ENCODE assay signal across 8 mouse cellular contexts in the genomic region with DNA sequence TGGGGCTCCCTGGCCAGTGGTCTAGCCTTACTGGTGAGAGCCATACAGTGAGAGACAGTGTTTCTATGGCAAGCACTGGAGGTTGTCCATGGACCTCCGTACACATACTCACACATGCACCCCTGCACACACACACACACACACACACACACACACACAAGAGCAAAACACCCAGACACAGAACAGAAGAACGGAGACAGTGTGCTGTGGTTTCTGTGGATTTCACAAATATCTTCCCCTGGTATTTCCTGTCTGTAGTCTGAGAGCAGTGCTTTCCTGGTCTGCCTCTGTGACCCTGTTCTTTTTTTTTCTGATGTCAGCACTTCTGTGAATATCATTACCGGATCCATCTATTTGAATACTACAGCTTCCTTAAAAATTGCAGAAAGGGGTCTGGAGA. TPM values are rescaled to one million over a fixed set of nuclear protein-coding genes. Genes with fewer than 3 reads are reported as not detected.
DNase-seq lines count a peak whose midpoint lies in the region; ATAC-seq and TF ChIP-seq lines count a peak whose summit lies in the region.
"Had no signal": no experiment of that assay in that cellular context is flagged by ENCODE, and none has a peak within 500 bp of the region (broad histone marks: within the 10 kb centered on the region; RNA-seq: fewer than 3 reads in every experiment).

No protein-coding gene starts in this region.

- DNase-seq in spleen, adult 2 months (ENCODE audit: low read depth in 1 of 2, low spot score in 2 of 2): peak; percentile 36 to 40
- DNase-seq in spleen, adult 12 weeks (ENCODE audit: low spot score): no peak
- DNase-seq in embryonic facial prominence, embryonic 14.5 days (ENCODE audit: low spot score): peak; percentile 17
- no peak for DNase-seq in liver, postnatal 0 days
- DNase-seq in cerebellum, postnatal 14 days: no peak
- no peak for DNase-seq in embryo, embryonic 11 days
- no peak for DNase-seq in cerebellum, postnatal 25 days
- DNase-seq: adrenal gland, adult 2 months had no signal

- H3K4me2 ChIP-seq in embryonic facial prominence, embryonic 14.5 days (ENCODE audit: low read depth, low read length): no peak overlapping the region
- no peak overlapping the region for H3K4me2 ChIP-seq in liver, postnatal 0 days (ENCODE audit: low read depth, low read length)

- no peak for TF ChIP-seq EP300 in liver, postnatal 0 days (IDR thresholded peaks at IDR 0.05; ENCODE audit: low read depth)

- no peak for TF ChIP-seq CTCF in spleen, adult 2 months (IDR thresholded peaks at IDR 0.05; ENCODE audit: extremely low read depth, insufficient read depth, insufficient read length, insufficient replicate concordance)
- TF ChIP-seq CTCF in liver, postnatal 0 days (IDR thresholded peaks at IDR 0.05; ENCODE audit: low read depth): no peak

- no peak overlapping the region for H3K4me3 ChIP-seq in spleen, adult 2 months (ENCODE audit: extremely low read depth, insufficient read depth, insufficient read length)
- no peak overlapping the region for H3K4me3 ChIP-seq in embryonic facial prominence, embryonic 14.5 days (ENCODE audit: low read depth, low read length)
- H3K4me3 ChIP-seq in liver, postnatal 0 days (ENCODE audit: low read depth, low read length): no peak overlapping the region

- 0% methylated on average over 3 of the region's 3 CpGs for WGBS in spleen, adult 2 months
- 26% methylated on average over 3 of the region's 3 CpGs for WGBS in embryonic facial prominence, embryonic 14.5 days
- 26% methylated on average over 3 of the region's 3 CpGs for WGBS in liver, postnatal 0 days (ENCODE audit: insufficient replicate concordance)

- H3K27ac ChIP-seq in spleen, adult 2 months (ENCODE audit: insufficient read depth, low read length): peak overlapping the region; percentile 81
- peak overlapping the region; percentile 41 for H3K27ac ChIP-seq in embryonic facial prominence, embryonic 14.5 days (replicated peaks; ENCODE audit: low read depth, low read length)
- H3K27ac ChIP-seq in liver, postnatal 0 days (ENCODE audit: low read depth): peak overlapping the region; percentile 18; the same call in 1 of the 2 replicates

- ATAC-seq in embryonic facial prominence, embryonic 14.5 days (ENCODE audit: low read depth): no peak
- ATAC-seq in liver, postnatal 0 days: peak; percentile 3; the same call in 1 of the 2 replicates

- no peak for TF ChIP-seq POLR2A in spleen, adult 2 months (IDR thresholded peaks at IDR 0.05; ENCODE audit: low read depth, low read length)

- H3K9ac ChIP-seq in embryonic facial prominence, embryonic 14.5 days (ENCODE audit: low read depth, low read length): no peak overlapping the region
- no peak overlapping the region for H3K9ac ChIP-seq in liver, postnatal 0 days (replicated peaks)

- H3K9me3 ChIP-seq in embryonic facial prominence, embryonic 14.5 days (ENCODE audit: control insufficient read depth, low read length): no peaks in the 10 kb centered on the region
- no peaks in the 10 kb centered on the region for H3K9me3 ChIP-seq in liver, postnatal 0 days (ENCODE audit: low read length)

- peaks cover 27% of the 10 kb centered on the region for H3K4me1 ChIP-seq in spleen, adult 2 months (ENCODE audit: control insufficient read depth, insufficient read depth, insufficient read length)
- no peaks in the 10 kb centered on the region for H3K4me1 ChIP-seq in embryonic facial prominence, embryonic 14.5 days (ENCODE audit: control insufficient read depth, insufficient read depth, low read length)
- H3K4me1 ChIP-seq in liver, postnatal 0 days (ENCODE audit: insufficient read depth): peaks cover 33% of the 10 kb centered on the region

- no peaks in the 10 kb centered on the region for H3K27me3 ChIP-seq in spleen, adult 2 months (ENCODE audit: control insufficient read depth, insufficient read depth, low read length)
- no peaks in the 10 kb centered on the region for H3K27me3 ChIP-seq in embryonic facial prominence, embryonic 14.5 days (replicated peaks; ENCODE audit: control insufficient read depth, insufficient read depth, low read length)
- no peaks in the 10 kb centered on the region for H3K27me3 ChIP-seq in liver, postnatal 0 days (ENCODE audit: insufficient read depth, low read length)

- H3K36me3 ChIP-seq in spleen, adult 2 months (ENCODE audit: control insufficient read depth, insufficient read depth, low read length): no peaks in the 10 kb centered on the region
- H3K36me3 ChIP-seq in embryonic facial prominence, embryonic 14.5 days (ENCODE audit: control insufficient read depth, insufficient read depth, low read length): no peaks in the 10 kb centered on the region
- H3K36me3 ChIP-seq in liver, postnatal 0 days (replicated peaks; ENCODE audit: insufficient read depth, low read length): no peaks in the 10 kb centered on the region

RNA-seq across cellular contexts. Expression of gene Ctss, which starts 2.9 kb away (rescaled TPM):
- 81.7 and 84.6 TPM in 2 replicates for polyA plus RNA-seq in spleen, adult 2 months (2012; rRNA removed)
- polyA plus RNA-seq in embryonic facial prominence, embryonic 14.5 days (2014; fragmentation: Nextera tagmentation; extraction: Ambion mirVana): 21.8 and 22.8 TPM in 2 replicates
- 89.4 and 92.8 TPM in 2 replicates for polyA plus RNA-seq in liver, postnatal 0 days (2015; fragmentation: Nextera tagmentation; extraction: Ambion mirVana)

RNA-seq across cellular contexts. Expression of gene Ctsk, which starts 24.6 kb away (rescaled TPM):
- polyA plus RNA-seq in spleen, adult 2 months (2012; rRNA removed): 1.3 and 1.4 TPM in 2 replicates
- 113 and 147 TPM in 2 replicates for polyA plus RNA-seq in embryonic facial prominence, embryonic 14.5 days (2014; fragmentation: Nextera tagmentation; extraction: Ambion mirVana)
- polyA plus RNA-seq in liver, postnatal 0 days (2015; fragmentation: Nextera tagmentation; extraction: Ambion mirVana): 2.0 and 2.3 TPM in 2 replicates

RNA-seq across cellular contexts. Expression of gene Hormad1, which starts 35.8 kb away (rescaled TPM):
- polyA plus RNA-seq in spleen, adult 2 months (2012; rRNA removed): not detected in 2 replicates
- not detected in 2 replicates for polyA plus RNA-seq in embryonic facial prominence, embryonic 14.5 days (2014; fragmentation: Nextera tagmentation; extraction: Ambion mirVana)
- not detected in 2 replicates for polyA plus RNA-seq in liver, postnatal 0 days (2015; fragmentation: Nextera tagmentation; extraction: Ambion mirVana)
- polyA plus RNA-seq: adrenal gland, adult 2 months had no signal

Comparison
In these comparisons a context has a peak if more than half of its experiments do, and no peak if none do; other contexts are left out.
1. DNase-seq: peak in spleen, adult 2 months (2 of 2) and embryonic facial prominence, embryonic 14.5 days (single experiment); none in spleen, adult 12 weeks (single experiment), liver, postnatal 0 days (single experiment), cerebellum, postnatal 14 days (0 of 2), embryo, embryonic 11 days (single experiment) and cerebellum, postnatal 25 days (0 of 2).
2. H3K27ac ChIP-seq: peak in every context shown above with its lines; median percentile 81 in spleen, adult 2 months; 41 in embryonic facial prominence, embryonic 14.5 days; 18 in liver, postnatal 0 days.
3. RNA of gene Ctsk, which starts 24.6 kb away (polyA plus RNA-seq): 113 to 147 TPM in embryonic facial prominence, embryonic 14.5 days; 2.0 to 2.3 TPM in liver, postnatal 0 days and 1.3 to 1.4 TPM in spleen, adult 2 months; every median in the first group is over 10 times any median in the second.